Mouse (Mus musculus) cerebellum, postnatal 25 days (tissue): ENCODE measurements at regions not wholly inside any gene's neighbourhood (a gene's known extent, or its start where the extent isn't known, plus 50 kb on each side); places are given as distances from the start of the nearest gene placed in this dataset.
"Not testable (repeated sequence)": the region's sequence is repeated elsewhere in the genome, so short reads cannot be mapped to it uniquely, and the experiment has no call there.

Experiments used
- DNase-seq, 2 experiments: peaks; one replicate each; pipeline ENCODE4 v3.0.0; 2021; ENCODE audit warnings: mixed read lengths in 2 of 2

- no peak for DNase-seq
These were observed 66.0 kb downstream of the Nr2f2 start for GRCm38 (mm10) chr7:70300516-70300915.

- DNase-seq = no peak
These were observed 75.1 kb downstream of the Nr2f2 start for GRCm38 (mm10) chr7:70291431-70291830.

- DNase-seq = no peak
These were observed 75.7 kb downstream of the Nr2f2 start for GRCm38 (mm10) chr7:70290733-70291320.

- DNase-seq = no peak
These were observed 76.3 kb downstream of the Nr2f2 start for GRCm38 (mm10) chr7:70290277-70290676.

GRCm38 (mm10) chr7:70288621-70289020 is 77.9 kb downstream of the Nr2f2 start:
- DNase-seq = no peak

GRCm38 (mm10) chr7:70287891-70288421 is 78.6 kb downstream of the Nr2f2 start:
- no peak for DNase-seq

- no peak for DNase-seq
These were observed 79.6 kb downstream of the Nr2f2 start for GRCm38 (mm10) chr7:70286836-70287355.

- DNase-seq = no peak
These were observed 81.2 kb downstream of the Nr2f2 start for GRCm38 (mm10) chr7:70285344-70285743.

- DNase-seq = no peak
These were observed 82.7 kb downstream of the Nr2f2 start for GRCm38 (mm10) chr7:70283836-70284235.

GRCm38 (mm10) chr7:70283166-70283565 is 83.4 kb downstream of the Nr2f2 start:
- DNase-seq = no peak

GRCm38 (mm10) chr7:70281891-70282515 is 84.5 kb downstream of the Nr2f2 start:
- no peak for DNase-seq

- DNase-seq = no peak
These were observed 85.2 kb downstream of the Nr2f2 start for GRCm38 (mm10) chr7:70281381-70281750.

GRCm38 (mm10) chr7:70280643-70281380 is 85.7 kb downstream of the Nr2f2 start:
- no peak for DNase-seq

- no peak for DNase-seq
These were observed 86.5 kb downstream of the Nr2f2 start for GRCm38 (mm10) chr7:70279927-70280642.

- no peak for DNase-seq
These were observed 87.4 kb downstream of the Nr2f2 start for GRCm38 (mm10) chr7:70279101-70279500.

- no peak for DNase-seq
These were observed 90.5 kb downstream of the Nr2f2 start for GRCm38 (mm10) chr7:70276078-70276477.

- DNase-seq = no peak
These were observed 92.2 kb downstream of the Nr2f2 start for GRCm38 (mm10) chr7:70274312-70274711.

- DNase-seq = no peak
These were observed 99.5 kb downstream of the Nr2f2 start for GRCm38 (mm10) chr7:70267075-70267474.

GRCm38 (mm10) chr7:70256806-70257205 is 109.7 kb downstream of the Nr2f2 start:
- no peak for DNase-seq

GRCm38 (mm10) chr7:70255072-70255471 is 111.5 kb downstream of the Nr2f2 start:
- DNase-seq = no peak

GRCm38 (mm10) chr7:70253275-70253674 is 113.3 kb downstream of the Nr2f2 start:
- no peak for DNase-seq

- DNase-seq = not testable (repeated sequence)
These were observed 127.5 kb downstream of the Nr2f2 start for GRCm38 (mm10) chr7:70239059-70239458.

GRCm38 (mm10) chr7:70219310-70219709 is 147.2 kb downstream of the Nr2f2 start:
- DNase-seq = no peak
